Mouse (Mus musculus) layer of hippocampus, adult 2 months (tissue): ENCODE results near the gene Naif1. TPM values are rescaled to one million over a fixed set of nuclear protein-coding genes. Genes with fewer than 3 reads are reported as not detected.

Source experiments
- DNase-seq, 2 experiments: peaks; one replicate each; pipeline ENCODE4 v3.0.0; 2022; ENCODE audit warnings: low spot score in 2 of 2
- H3K27ac ChIP-seq: fragments of 200-600 bp; 2 replicates; pipeline ENCODE4 v1.8.1; 2022
- H3K4me3 ChIP-seq: fragments of 200-600 bp; 2 replicates; pipeline ENCODE4 v1.8.1; 2022; ENCODE audit warnings: mild to moderate bottlenecking
- CTCF ChIP-seq: fragments of 200-600 bp; conservative IDR thresholded peaks from 2 replicates; pipeline ENCODE4 v1.8.1; 2022; ENCODE audit warnings: antibody characterized with exemption, mild to moderate bottlenecking, moderate library complexity
- total RNA-seq, 2 experiments: library from RNA; stranded (reverse); gene quantifications; 2 replicates each; pipeline ENCODE4 v1.2.3; 2021

The Naif1 gene
- total RNA-seq, 2 experiments from 2014 or later: 4.3 to 4.5 TPM

- peak; percentile 82 to 93 for DNase-seq
- H3K4me3 ChIP-seq: peak overlapping the region; percentile 56
- peak overlapping the region; percentile 92 for H3K27ac ChIP-seq
- TF ChIP-seq CTCF: peak; percentile 20
These were observed 19.3 kb upstream of the Naif1 start for GRCm38 (mm10) chr2:32430701-32431676.

GRCm38 (mm10) chr2:32436686-32437372 is 13.4 kb upstream of the Naif1 start:
- Histone ChIP-seq H3K4me3 (no peak overlapping the region), H3K27ac (no peak overlapping the region; the same call in 1 of the 2 replicates)
- no peak for DNase-seq
- no peak for TF ChIP-seq CTCF

GRCm38 (mm10) chr2:32437612-32438166 is 12.6 kb upstream of the Naif1 start:
- no peak overlapping the region for H3K4me3 ChIP-seq
- TF ChIP-seq CTCF: no peak
- H3K27ac ChIP-seq: no peak overlapping the region; the same call in 1 of the 2 replicates
- no peak for DNase-seq

GRCm38 (mm10) chr2:32438733-32439132 is 11.5 kb upstream of the Naif1 start:
- DNase-seq: no peak
- TF ChIP-seq CTCF: no peak
- H3K27ac ChIP-seq: 0 out of 2 replicates have a peak overlapping the region, but pooled peaks have one; percentile 12
- no peak overlapping the region for H3K4me3 ChIP-seq

GRCm38 (mm10) chr2:32439177-32439576 is 11.1 kb upstream of the Naif1 start:
- DNase-seq: no peak
- Histone ChIP-seq H3K4me3 (no peak overlapping the region), H3K27ac (0 out of 2 replicates have a peak overlapping the region, but pooled peaks have one; percentile 12)
- TF ChIP-seq CTCF: no peak

- H3K27ac ChIP-seq: peak overlapping the region; percentile 36; the same call in 1 of the 2 replicates
- no peak for TF ChIP-seq CTCF
- no peak for DNase-seq
- no peak overlapping the region for H3K4me3 ChIP-seq
These were observed 10.1 kb upstream of the Naif1 start for GRCm38 (mm10) chr2:32440164-32440563.

GRCm38 (mm10) chr2:32440632-32441031 is 9.6 kb upstream of the Naif1 start:
- H3K27ac ChIP-seq: 0 out of 2 replicates have a peak overlapping the region, but pooled peaks have one; percentile 36
- no peak for DNase-seq
- H3K4me3 ChIP-seq: no peak overlapping the region
- TF ChIP-seq CTCF: no peak

- no peak for DNase-seq
- no peak for TF ChIP-seq CTCF
- Histone ChIP-seq H3K27ac (no peak overlapping the region), H3K4me3 (no peak overlapping the region)
These were observed 8.7 kb upstream of the Naif1 start for GRCm38 (mm10) chr2:32441550-32441949.

GRCm38 (mm10) chr2:32445535-32445934 is 4.7 kb upstream of the Naif1 start:
- Histone ChIP-seq H3K4me3 (no peak overlapping the region), H3K27ac (no peak overlapping the region)
- no peak for DNase-seq
- TF ChIP-seq CTCF: no peak

GRCm38 (mm10) chr2:32447264-32447936 is 2.9 kb upstream of the Naif1 start:
- peak overlapping the region; percentile 25; the same call in 1 of the 2 replicates for H3K4me3 ChIP-seq
- peak overlapping the region; percentile 89 for H3K27ac ChIP-seq
- peak in 1 of 2 experiments; percentile 48 for DNase-seq
- no peak for TF ChIP-seq CTCF

- Histone ChIP-seq H3K27ac (peak overlapping the region; percentile 89), H3K4me3 (peak overlapping the region; percentile 25; the same call in 1 of the 2 replicates)
- no peak for TF ChIP-seq CTCF
These were observed 1.8 kb upstream of the Naif1 start for GRCm38 (mm10) chr2:32448480-32448879.

More at GRCm38 (mm10) chr2:32448480-32448879, 1.8 kb upstream of the Naif1 start:
- DNase-seq: no peak
